Mouse (Mus musculus): ENCODE results near the gene Wipi1. TPM values are rescaled to one million over a fixed set of nuclear protein-coding genes. Genes with fewer than 3 reads are reported as not detected.
A peak's percentile ranks its signal among the peaks of the same experiment; 100 is the strongest.

The Wipi1 gene
- polyA plus RNA-seq, 1 experiment: 5.1 TPM

- no peak overlapping the region for H3K27ac ChIP-seq (ENCODE audit: insufficient read depth, low read length)
- no peaks in the 10 kb centered on the region for H3K4me1 ChIP-seq (ENCODE audit: control insufficient read depth, insufficient read depth, insufficient read length)
- H3K4me3 ChIP-seq (ENCODE audit: extremely low read depth, insufficient read depth, insufficient read length): no peak overlapping the region
- no peaks in the 10 kb centered on the region for H3K27me3 ChIP-seq (ENCODE audit: control insufficient read depth, insufficient read depth, low read length)
- H3K36me3 ChIP-seq (ENCODE audit: control insufficient read depth, insufficient read depth, low read length): no peaks in the 10 kb centered on the region
- no peak for TF ChIP-seq CTCF (IDR thresholded peaks at IDR 0.05; ENCODE audit: extremely low read depth, insufficient read depth, insufficient read length, insufficient replicate concordance)
- TF ChIP-seq POLR2A (IDR thresholded peaks at IDR 0.05; ENCODE audit: low read depth, low read length): no peak
- 88% methylated on average over 9 of the region's 9 CpGs for WGBS
- DNase-seq (ENCODE audit: low read depth in 1 of 2, low spot score in 2 of 2): no peak
Measured at GRCm38 (mm10) chr11:109634928-109635327, 23.2 kb upstream of the Wipi1 start.

- H3K27ac ChIP-seq (ENCODE audit: insufficient read depth, low read length): no peak overlapping the region
- H3K4me3 ChIP-seq (ENCODE audit: extremely low read depth, insufficient read depth, insufficient read length): no peak overlapping the region
- TF ChIP-seq CTCF (IDR thresholded peaks at IDR 0.05; ENCODE audit: extremely low read depth, insufficient read depth, insufficient read length, insufficient replicate concordance) (no peak), POLR2A (IDR thresholded peaks at IDR 0.05; ENCODE audit: low read depth, low read length) (no peak)
- no peaks in the 10 kb centered on the region for H3K36me3 ChIP-seq (ENCODE audit: control insufficient read depth, insufficient read depth, low read length)
- DNase-seq (ENCODE audit: low read depth in 1 of 2, low spot score in 2 of 2): no peak
- 87% methylated on average over 10 of the region's 10 CpGs for WGBS
- no peaks in the 10 kb centered on the region for H3K4me1 ChIP-seq (ENCODE audit: control insufficient read depth, insufficient read depth, insufficient read length)
- H3K27me3 ChIP-seq (ENCODE audit: control insufficient read depth, insufficient read depth, low read length): no peaks in the 10 kb centered on the region
Measured at GRCm38 (mm10) chr11:109629021-109629521, 17.3 kb upstream of the Wipi1 start.

GRCm38 (mm10) chr11:109628099-109628498 lies 16.3 kb upstream of the Wipi1 start:
- Histone ChIP-seq H3K27me3 (ENCODE audit: control insufficient read depth, insufficient read depth, low read length) (no peaks in the 10 kb centered on the region), H3K36me3 (ENCODE audit: control insufficient read depth, insufficient read depth, low read length) (no peaks in the 10 kb centered on the region), H3K4me3 (ENCODE audit: extremely low read depth, insufficient read depth, insufficient read length) (no peak overlapping the region), H3K4me1 (ENCODE audit: control insufficient read depth, insufficient read depth, insufficient read length) (no peaks in the 10 kb centered on the region), H3K27ac (ENCODE audit: insufficient read depth, low read length) (no peak overlapping the region)
- DNase-seq (ENCODE audit: low read depth in 1 of 2, low spot score in 2 of 2): no peak
- TF ChIP-seq CTCF (IDR thresholded peaks at IDR 0.05; ENCODE audit: extremely low read depth, insufficient read depth, insufficient read length, insufficient replicate concordance): no peak
- TF ChIP-seq POLR2A (IDR thresholded peaks at IDR 0.05; ENCODE audit: low read depth, low read length): no peak
- WGBS: 93% methylated on average over 3 of the region's 3 CpGs

GRCm38 (mm10) chr11:109627648-109628047 lies 15.9 kb upstream of the Wipi1 start:
- no peak overlapping the region for H3K27ac ChIP-seq (ENCODE audit: insufficient read depth, low read length)
- TF ChIP-seq CTCF (IDR thresholded peaks at IDR 0.05; ENCODE audit: extremely low read depth, insufficient read depth, insufficient read length, insufficient replicate concordance): no peak
- TF ChIP-seq POLR2A (IDR thresholded peaks at IDR 0.05; ENCODE audit: low read depth, low read length): no peak
- no peak for DNase-seq (ENCODE audit: low read depth in 1 of 2, low spot score in 2 of 2)
- 84% methylated on average over 4 of the region's 4 CpGs for WGBS
- H3K27me3 ChIP-seq (ENCODE audit: control insufficient read depth, insufficient read depth, low read length): no peaks in the 10 kb centered on the region
- H3K4me1 ChIP-seq (ENCODE audit: control insufficient read depth, insufficient read depth, insufficient read length): no peaks in the 10 kb centered on the region
- no peak overlapping the region for H3K4me3 ChIP-seq (ENCODE audit: extremely low read depth, insufficient read depth, insufficient read length)
- H3K36me3 ChIP-seq (ENCODE audit: control insufficient read depth, insufficient read depth, low read length): no peaks in the 10 kb centered on the region

GRCm38 (mm10) chr11:109623238-109623637 lies 11.5 kb upstream of the Wipi1 start:
- no peaks in the 10 kb centered on the region for H3K36me3 ChIP-seq (ENCODE audit: control insufficient read depth, insufficient read depth, low read length)
- no peak overlapping the region for H3K27ac ChIP-seq (ENCODE audit: insufficient read depth, low read length)
- no peak for DNase-seq (ENCODE audit: low read depth in 1 of 2, low spot score in 2 of 2)
- TF ChIP-seq POLR2A (IDR thresholded peaks at IDR 0.05; ENCODE audit: low read depth, low read length) (no peak), CTCF (IDR thresholded peaks at IDR 0.05; ENCODE audit: extremely low read depth, insufficient read depth, insufficient read length, insufficient replicate concordance) (no peak)
- H3K27me3 ChIP-seq (ENCODE audit: control insufficient read depth, insufficient read depth, low read length): no peaks in the 10 kb centered on the region
- WGBS: 91% methylated on average over 7 of the region's 7 CpGs
- no peaks in the 10 kb centered on the region for H3K4me1 ChIP-seq (ENCODE audit: control insufficient read depth, insufficient read depth, insufficient read length)
- no peak overlapping the region for H3K4me3 ChIP-seq (ENCODE audit: extremely low read depth, insufficient read depth, insufficient read length)

- Histone ChIP-seq H3K36me3 (ENCODE audit: control insufficient read depth, insufficient read depth, low read length) (no peaks in the 10 kb centered on the region), H3K4me1 (ENCODE audit: control insufficient read depth, insufficient read depth, insufficient read length) (no peaks in the 10 kb centered on the region), H3K4me3 (ENCODE audit: extremely low read depth, insufficient read depth, insufficient read length) (no peak overlapping the region), H3K27ac (ENCODE audit: insufficient read depth, low read length) (peak overlapping the region; percentile 26; the same call in 1 of the 2 replicates), H3K27me3 (ENCODE audit: control insufficient read depth, insufficient read depth, low read length) (no peaks in the 10 kb centered on the region)
- TF ChIP-seq CTCF (IDR thresholded peaks at IDR 0.05; ENCODE audit: extremely low read depth, insufficient read depth, insufficient read length, insufficient replicate concordance) (no peak), POLR2A (IDR thresholded peaks at IDR 0.05; ENCODE audit: low read depth, low read length) (no peak)
- 39% methylated on average over 15 of the region's 15 CpGs for WGBS
- no peak for DNase-seq (ENCODE audit: low read depth in 1 of 2, low spot score in 2 of 2)
Measured at GRCm38 (mm10) chr11:109622518-109623037, 10.8 kb upstream of the Wipi1 start.

- TF ChIP-seq POLR2A (IDR thresholded peaks at IDR 0.05; ENCODE audit: low read depth, low read length): no peak
- TF ChIP-seq CTCF (IDR thresholded peaks at IDR 0.05; ENCODE audit: extremely low read depth, insufficient read depth, insufficient read length, insufficient replicate concordance): no peak
- Histone ChIP-seq H3K27ac (ENCODE audit: insufficient read depth, low read length) (no peak overlapping the region), H3K4me1 (ENCODE audit: control insufficient read depth, insufficient read depth, insufficient read length) (no peaks in the 10 kb centered on the region), H3K4me3 (ENCODE audit: extremely low read depth, insufficient read depth, insufficient read length) (no peak overlapping the region), H3K27me3 (ENCODE audit: control insufficient read depth, insufficient read depth, low read length) (no peaks in the 10 kb centered on the region), H3K36me3 (ENCODE audit: control insufficient read depth, insufficient read depth, low read length) (no peaks in the 10 kb centered on the region)
- peak; percentile 30 to 46 for DNase-seq (ENCODE audit: low read depth in 1 of 2, low spot score in 2 of 2)
- WGBS: 10% methylated on average over 2 of the region's 2 CpGs
Measured at GRCm38 (mm10) chr11:109621183-109621582, 9.4 kb upstream of the Wipi1 start.
